Mouse (Mus musculus) right cerebral cortex, postnatal 14 days (tissue): ENCODE results near the gene Pafah1b3.
A peak's percentile ranks its signal among the peaks of the same experiment; 100 is the strongest.

Experiments used
- DNase-seq: peaks from one replicate; pipeline ENCODE4 v3.0.0; 2022

The Pafah1b3 gene

GRCm38 (mm10) chr7:25279861-25280791, 17.7 kb downstream of the Pafah1b3 start:
- no peak for DNase-seq

GRCm38 (mm10) chr7:25279076-25279860, 18.5 kb downstream of the Pafah1b3 start:
- DNase-seq, result peak; percentile 95

GRCm38 (mm10) chr7:25278341-25279075, 19.3 kb downstream of the Pafah1b3 start:
- DNase-seq, result peak; percentile 83

GRCm38 (mm10) chr7:25277998-25278340, 19.8 kb downstream of the Pafah1b3 start:
- DNase-seq, result no peak

GRCm38 (mm10) chr7:25277405-25277804, 20.4 kb downstream of the Pafah1b3 start:
- DNase-seq, result no peak

GRCm38 (mm10) chr7:25275555-25276298, 22.1 kb downstream of the Pafah1b3 start:
- DNase-seq, result no peak

GRCm38 (mm10) chr7:25274996-25275395, 22.8 kb downstream of the Pafah1b3 start:
- no peak for DNase-seq

GRCm38 (mm10) chr7:25274571-25274970, 23.2 kb downstream of the Pafah1b3 start:
- DNase-seq, result no peak

- no peak for DNase-seq
Observed at GRCm38 (mm10) chr7:25273259-25274241, 24.2 kb downstream of the Pafah1b3 start.

GRCm38 (mm10) chr7:25272445-25273258, 25.1 kb downstream of the Pafah1b3 start:
- no peak for DNase-seq

- no peak for DNase-seq
Observed at GRCm38 (mm10) chr7:25271651-25272444, 25.9 kb downstream of the Pafah1b3 start.

- DNase-seq, result no peak
Observed at GRCm38 (mm10) chr7:25270652-25271633, 26.8 kb downstream of the Pafah1b3 start.

- DNase-seq, result no peak
Observed at GRCm38 (mm10) chr7:25269545-25270271, 28.1 kb downstream of the Pafah1b3 start.

GRCm38 (mm10) chr7:25269029-25269428, 28.8 kb downstream of the Pafah1b3 start:
- DNase-seq, result no peak

- DNase-seq, result no peak
Observed at GRCm38 (mm10) chr7:25268588-25268987, 29.2 kb downstream of the Pafah1b3 start.

GRCm38 (mm10) chr7:25267751-25268463, 29.9 kb downstream of the Pafah1b3 start:
- DNase-seq, result peak; percentile 98

- peak; percentile 96 for DNase-seq
Observed at GRCm38 (mm10) chr7:25267301-25267750, 30.5 kb downstream of the Pafah1b3 start, which contains the start of gene Cic. Cic (plus strand) TSS chr7:25267704.
